In genomic region chr2:19785663-19786260, GRCm38 (mm10) we compare ENCODE assay signal across 23 mouse cellular contexts.
DNase-seq lines count a peak whose midpoint lies in the region; ATAC-seq and TF ChIP-seq lines count a peak whose summit lies in the region.
"Had no signal": no experiment of that assay in that cellular context is flagged by ENCODE, and none has a peak within 500 bp of the region (broad histone marks: within the 10 kb centered on the region; RNA-seq: fewer than 3 reads in every experiment).

No protein-coding gene starts in this region.

- H3K4me1 ChIP-seq in forebrain, embryonic 14.5 days (ENCODE audit: control insufficient read depth, insufficient read depth, low read length), result no peaks in the 10 kb centered on the region
- H3K4me1 ChIP-seq in forebrain, postnatal 0 days (ENCODE audit: insufficient read depth), result no peaks in the 10 kb centered on the region
- H3K4me1 ChIP-seq in neural tube, embryonic 12.5 days, result peaks cover 3% of the 10 kb centered on the region; the same call in 1 of the 2 replicates
- H3K4me1 ChIP-seq in hindbrain, embryonic 15.5 days (replicated peaks), result 0 out of 2 replicates have a peak, but pooled peaks cover 5% of the 10 kb centered on the region
- H3K4me1 ChIP-seq in midbrain, embryonic 11.5 days (ENCODE audit: control insufficient read depth, insufficient read depth, low read length), result no peaks in the 10 kb centered on the region
- H3K4me1 ChIP-seq: embryonic facial prominence, embryonic 12.5 days; heart, embryonic 10.5 days; limb, embryonic 12.5 days; liver, embryonic 12.5 days; midbrain, embryonic 10.5 days had no signal

- no peaks in the 10 kb centered on the region for H3K9me3 ChIP-seq in forebrain, embryonic 14.5 days (replicated peaks; ENCODE audit: control insufficient read depth, low read length)
- H3K9me3 ChIP-seq in forebrain, postnatal 0 days (ENCODE audit: low read length), result no peaks in the 10 kb centered on the region
- no peaks in the 10 kb centered on the region for H3K9me3 ChIP-seq in neural tube, embryonic 12.5 days
- H3K9me3 ChIP-seq in hindbrain, embryonic 15.5 days, result no peaks in the 10 kb centered on the region
- H3K9me3 ChIP-seq in midbrain, embryonic 11.5 days (ENCODE audit: control insufficient read depth, low read length), result no peaks in the 10 kb centered on the region
- H3K9me3 ChIP-seq: embryonic facial prominence, embryonic 12.5 days; heart, embryonic 10.5 days; limb, embryonic 12.5 days; liver, embryonic 12.5 days; midbrain, embryonic 10.5 days had no signal

- DNase-seq in forebrain, embryonic 14.5 days (ENCODE audit: low spot score), result peak; percentile 17
- no peak for DNase-seq in forebrain, postnatal 0 days
- DNase-seq in neural tube, embryonic 10.5 days (ENCODE audit: extremely low spot score, low spot score), result no peak
- no peak for DNase-seq in frontal cortex, postnatal 36 days (ENCODE audit: low spot score in 2 of 2)
- DNase-seq in midbrain, embryonic 11.5 days (ENCODE audit: low spot score, missing footprints), result no peak
- DNase-seq: adrenal gland, adult 2 months; cerebellum, adult 8-10 months; gastrocnemius, postnatal 10 days; kidney, postnatal 25 days; lung, adult 18-20 months; lung, postnatal 10 days; right cerebral cortex, postnatal 14 days; thymus, adult 2 months had no signal

- TF ChIP-seq CTCF in forebrain, postnatal 0 days (IDR thresholded peaks at IDR 0.05; ENCODE audit: low read depth), result no peak

- no peak overlapping the region for H3K9ac ChIP-seq in forebrain, embryonic 14.5 days (ENCODE audit: low read length)
- H3K9ac ChIP-seq in forebrain, postnatal 0 days, result no peak overlapping the region
- H3K9ac ChIP-seq in neural tube, embryonic 12.5 days, result no peak overlapping the region
- H3K9ac ChIP-seq in hindbrain, embryonic 15.5 days, result no peak overlapping the region
- H3K9ac ChIP-seq in midbrain, embryonic 11.5 days (ENCODE audit: low read length), result no peak overlapping the region
- H3K9ac ChIP-seq: embryonic facial prominence, embryonic 12.5 days; limb, embryonic 12.5 days; liver, embryonic 12.5 days had no signal

- no peaks in the 10 kb centered on the region for H3K36me3 ChIP-seq in forebrain, embryonic 14.5 days (ENCODE audit: control insufficient read depth, insufficient read depth, low read length)
- H3K36me3 ChIP-seq in forebrain, postnatal 0 days (ENCODE audit: insufficient read depth), result no peaks in the 10 kb centered on the region
- H3K36me3 ChIP-seq in neural tube, embryonic 12.5 days, result no peaks in the 10 kb centered on the region
- H3K36me3 ChIP-seq in hindbrain, embryonic 15.5 days, result no peaks in the 10 kb centered on the region
- no peaks in the 10 kb centered on the region for H3K36me3 ChIP-seq in midbrain, embryonic 11.5 days (ENCODE audit: control insufficient read depth, insufficient read depth, low read length)
- H3K36me3 ChIP-seq: embryonic facial prominence, embryonic 12.5 days; heart, embryonic 10.5 days; limb, embryonic 12.5 days; liver, embryonic 12.5 days; midbrain, embryonic 10.5 days had no signal

- H3K4me2 ChIP-seq in forebrain, embryonic 14.5 days (ENCODE audit: low read length), result no peak overlapping the region
- H3K4me2 ChIP-seq in forebrain, postnatal 0 days (ENCODE audit: low read depth), result no peak overlapping the region
- H3K4me2 ChIP-seq in neural tube, embryonic 12.5 days (replicated peaks), result no peak overlapping the region
- H3K4me2 ChIP-seq in hindbrain, embryonic 15.5 days, result no peak overlapping the region
- no peak overlapping the region for H3K4me2 ChIP-seq in midbrain, embryonic 11.5 days
- H3K4me2 ChIP-seq: embryonic facial prominence, embryonic 12.5 days; limb, embryonic 12.5 days; liver, embryonic 12.5 days had no signal

- no peak overlapping the region for H3K27ac ChIP-seq in forebrain, embryonic 14.5 days (ENCODE audit: low read depth, low read length)
- H3K27ac ChIP-seq in forebrain, postnatal 0 days (ENCODE audit: low read depth, low read length), result no peak overlapping the region
- no peak overlapping the region for H3K27ac ChIP-seq in neural tube, embryonic 12.5 days
- no peak overlapping the region; the same call in 1 of the 2 replicates for H3K27ac ChIP-seq in hindbrain, embryonic 15.5 days (replicated peaks)
- no peak overlapping the region for H3K27ac ChIP-seq in midbrain, embryonic 11.5 days (ENCODE audit: low read depth, low read length)
- H3K27ac ChIP-seq: embryonic facial prominence, embryonic 12.5 days; heart, embryonic 10.5 days; layer of hippocampus, adult 2 months; limb, embryonic 12.5 days; liver, embryonic 12.5 days; midbrain, embryonic 10.5 days; stomach, postnatal 0 days had no signal

- H3K4me3 ChIP-seq in forebrain, embryonic 14.5 days (ENCODE audit: low read depth, low read length), result no peak overlapping the region
- H3K4me3 ChIP-seq in forebrain, postnatal 0 days (ENCODE audit: low read depth, low read length), result no peak overlapping the region
- no peak overlapping the region for H3K4me3 ChIP-seq in neural tube, embryonic 12.5 days
- H3K4me3 ChIP-seq in hindbrain, embryonic 15.5 days, result no peak overlapping the region
- H3K4me3 ChIP-seq in midbrain, embryonic 11.5 days (ENCODE audit: low read depth, low read length), result no peak overlapping the region
- H3K4me3 ChIP-seq: embryonic facial prominence, embryonic 12.5 days; heart, embryonic 10.5 days; layer of hippocampus, adult 2 months; limb, embryonic 12.5 days; liver, embryonic 12.5 days; midbrain, embryonic 10.5 days had no signal

- WGBS in forebrain, embryonic 14.5 days, result 41% methylated on average over 6 of the region's 6 CpGs
- 39% methylated on average over 6 of the region's 6 CpGs for WGBS in forebrain, postnatal 0 days
- WGBS in neural tube, embryonic 12.5 days, result 67% methylated on average over 6 of the region's 6 CpGs
- 46% methylated on average over 6 of the region's 6 CpGs for WGBS in hindbrain, embryonic 15.5 days
- whole genome bisulfite sequencing in midbrain, embryonic 11.5 days, result 84% methylated on average over 6 of the region's 6 CpGs

- no peak for ATAC-seq in forebrain, embryonic 14.5 days
- no peak for ATAC-seq in forebrain, postnatal 0 days
- ATAC-seq in neural tube, embryonic 12.5 days (ENCODE audit: low FRiP score, low read depth), result peak; percentile 76
- peak; percentile 85 for ATAC-seq in hindbrain, embryonic 15.5 days (ENCODE audit: low FRiP score, low read depth)
- no peak for ATAC-seq in midbrain, embryonic 11.5 days (ENCODE audit: low FRiP score)
- ATAC-seq: intestine, embryonic 16.5 days; liver, embryonic 12.5 days had no signal

- no peaks in the 10 kb centered on the region for H3K27me3 ChIP-seq in forebrain, embryonic 14.5 days (replicated peaks; ENCODE audit: control insufficient read depth, insufficient read depth, low read length)
- H3K27me3 ChIP-seq in forebrain, postnatal 0 days (ENCODE audit: insufficient read depth, low read length), result no peaks in the 10 kb centered on the region
- H3K27me3 ChIP-seq in neural tube, embryonic 12.5 days (replicated peaks), result no peaks in the 10 kb centered on the region
- H3K27me3 ChIP-seq in hindbrain, embryonic 15.5 days, result no peaks in the 10 kb centered on the region
- no peaks in the 10 kb centered on the region for H3K27me3 ChIP-seq in midbrain, embryonic 11.5 days (ENCODE audit: control insufficient read depth, insufficient read depth, low read length)
- H3K27me3 ChIP-seq: embryonic facial prominence, embryonic 12.5 days; limb, embryonic 12.5 days; liver, embryonic 12.5 days had no signal

Comparison
In these comparisons a context has a peak if more than half of its experiments do, and no peak if none do; other contexts are left out.
1. ATAC-seq: peak in neural tube, embryonic 12.5 days (single experiment) and hindbrain, embryonic 15.5 days (single experiment); none in forebrain, embryonic 14.5 days (single experiment), forebrain, postnatal 0 days (single experiment) and midbrain, embryonic 11.5 days (single experiment).